Comparison of ENCODE assay signal across 16 mouse cellular contexts in the genomic region with DNA sequence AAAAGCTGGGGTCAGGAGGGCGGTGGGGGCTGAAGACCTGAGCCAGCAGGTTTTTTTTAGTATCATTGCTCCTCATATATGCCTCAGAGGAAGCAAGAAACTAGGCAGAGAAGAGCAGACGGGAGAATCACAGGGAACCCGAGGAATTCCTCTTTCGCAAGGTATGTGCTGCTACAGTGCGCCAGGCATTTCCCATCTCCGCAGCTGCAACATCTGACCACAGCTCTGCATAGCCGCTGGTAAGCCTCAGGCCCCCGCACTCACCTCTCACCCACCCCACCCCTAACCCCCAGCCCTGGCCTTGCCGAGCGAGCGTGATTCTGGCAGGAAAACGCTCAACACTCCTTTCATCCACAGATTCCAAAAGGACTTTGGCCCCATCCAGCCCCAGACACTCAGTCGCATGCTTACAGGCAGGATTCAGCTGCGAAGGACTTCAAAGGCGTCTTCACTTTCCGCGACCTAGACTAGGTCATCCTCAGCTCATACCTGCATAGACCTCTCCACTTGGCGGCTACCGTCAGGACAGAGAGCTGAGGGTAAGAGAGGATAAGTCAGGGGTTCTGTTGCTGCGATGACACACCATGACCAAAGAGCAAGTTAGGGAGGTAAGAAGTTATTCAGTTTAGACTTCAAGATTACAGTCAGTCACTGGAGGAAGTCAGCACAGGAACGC.
DNase-seq lines count a peak whose midpoint lies in the region; ATAC-seq and TF ChIP-seq lines count a peak whose summit lies in the region.
"Had no signal": no experiment of that assay in that cellular context is flagged by ENCODE, and none has a peak within 500 bp of the region (broad histone marks: within the 10 kb centered on the region; RNA-seq: fewer than 3 reads in every experiment).

No protein-coding gene starts in this region.

- no peaks in the 10 kb centered on the region for H3K36me3 ChIP-seq in kidney, embryonic 14.5 days (ENCODE audit: control insufficient read depth, insufficient read depth, low read length)
- H3K36me3 ChIP-seq in embryonic facial prominence, embryonic 14.5 days (ENCODE audit: control insufficient read depth, insufficient read depth, low read length) = no peaks in the 10 kb centered on the region
- H3K36me3 ChIP-seq: embryonic facial prominence, embryonic 13.5 days; liver, embryonic 12.5 days; neural tube, embryonic 13.5 days had no signal

- ATAC-seq in kidney, embryonic 14.5 days (ENCODE audit: low FRiP score, low TSS enrichment) = no peak
- ATAC-seq in embryonic facial prominence, embryonic 14.5 days (ENCODE audit: low read depth) = no peak
- ATAC-seq: liver, embryonic 12.5 days had no signal

- 41% methylated on average over 21 of the region's 21 CpGs for WGBS in kidney, embryonic 14.5 days
- WGBS in embryonic facial prominence, embryonic 14.5 days = 52% methylated on average over 21 of the region's 21 CpGs

- no peak overlapping the region for H3K9ac ChIP-seq in kidney, embryonic 14.5 days (ENCODE audit: low read depth, low read length)
- H3K9ac ChIP-seq in embryonic facial prominence, embryonic 14.5 days (ENCODE audit: low read depth, low read length) = 0 out of 2 replicates have a peak overlapping the region, but pooled peaks have one; percentile 19
- H3K9ac ChIP-seq: embryonic facial prominence, embryonic 13.5 days; hindbrain, embryonic 14.5 days; liver, embryonic 12.5 days; neural tube, embryonic 13.5 days had no signal

- no peak overlapping the region for H3K4me2 ChIP-seq in kidney, embryonic 14.5 days (replicated peaks; ENCODE audit: low read depth, low read length)
- no peak overlapping the region for H3K4me2 ChIP-seq in embryonic facial prominence, embryonic 14.5 days (ENCODE audit: low read depth, low read length)
- H3K4me2 ChIP-seq: embryonic facial prominence, embryonic 13.5 days; hindbrain, embryonic 14.5 days; liver, embryonic 12.5 days; neural tube, embryonic 13.5 days had no signal

- no peak overlapping the region for H3K4me3 ChIP-seq in kidney, embryonic 14.5 days (ENCODE audit: low read length)
- H3K4me3 ChIP-seq in embryonic facial prominence, embryonic 14.5 days (ENCODE audit: low read depth, low read length) = no peak overlapping the region
- H3K4me3 ChIP-seq in layer of hippocampus, adult 2 months = no peak overlapping the region
- H3K4me3 ChIP-seq: embryonic facial prominence, embryonic 13.5 days; liver, embryonic 12.5 days; neural tube, embryonic 13.5 days had no signal

- H3K27me3 ChIP-seq in kidney, embryonic 14.5 days (ENCODE audit: control insufficient read depth, insufficient read depth, low read length) = peaks cover 6% of the 10 kb centered on the region; the same call in 1 of the 2 replicates
- no peaks in the 10 kb centered on the region for H3K27me3 ChIP-seq in embryonic facial prominence, embryonic 14.5 days (replicated peaks; ENCODE audit: control insufficient read depth, insufficient read depth, low read length)
- H3K27me3 ChIP-seq: neural tube, embryonic 13.5 days had no signal

- DNase-seq in embryo, embryonic 11 days = peak; percentile 21
- no peak for DNase-seq in embryo, embryonic 10 days (ENCODE audit: low spot score)
- peak; percentile 17 for DNase-seq in kidney, adult 9 months
- no peak for DNase-seq in embryonic facial prominence, embryonic 14.5 days (ENCODE audit: low spot score)
- DNase-seq in kidney, postnatal 36 days = peak; percentile 14 to 44
- no peak for DNase-seq in Muller cell, postnatal 12 days (ENCODE audit: inconsistent ontology term)
- no peak for DNase-seq in layer of hippocampus, adult 2 months (ENCODE audit: low spot score in 2 of 2)
- DNase-seq: adrenal gland, adult 2 months; cerebellum, adult 11 months; cerebellum, postnatal 25 days; lung, postnatal 10 days had no signal

- TF ChIP-seq CTCF in layer of hippocampus, adult 2 months (conservative IDR thresholded peaks at IDR 0.05) = no peak

- no peaks in the 10 kb centered on the region for H3K9me3 ChIP-seq in kidney, embryonic 14.5 days (ENCODE audit: control insufficient read depth, low read length)
- H3K9me3 ChIP-seq in embryonic facial prominence, embryonic 14.5 days (ENCODE audit: control insufficient read depth, low read length) = no peaks in the 10 kb centered on the region
- H3K9me3 ChIP-seq: embryonic facial prominence, embryonic 13.5 days; liver, embryonic 12.5 days; neural tube, embryonic 13.5 days had no signal

- H3K4me1 ChIP-seq in kidney, embryonic 14.5 days (ENCODE audit: control insufficient read depth, insufficient read depth, low read length) = no peaks in the 10 kb centered on the region
- no peaks in the 10 kb centered on the region for H3K4me1 ChIP-seq in embryonic facial prominence, embryonic 14.5 days (ENCODE audit: control insufficient read depth, insufficient read depth, low read length)
- H3K4me1 ChIP-seq: embryonic facial prominence, embryonic 13.5 days; liver, embryonic 12.5 days had no signal

- H3K27ac ChIP-seq in kidney, embryonic 14.5 days (ENCODE audit: low read depth, low read length) = no peak overlapping the region
- H3K27ac ChIP-seq in embryonic facial prominence, embryonic 14.5 days (replicated peaks; ENCODE audit: low read depth, low read length) = no peak overlapping the region
- no peak overlapping the region for H3K27ac ChIP-seq in layer of hippocampus, adult 2 months
- H3K27ac ChIP-seq: embryonic facial prominence, embryonic 13.5 days; hindbrain, embryonic 14.5 days; liver, embryonic 12.5 days; neural tube, embryonic 13.5 days had no signal

Comparison
In these comparisons a context has a peak if more than half of its experiments do, and no peak if none do; other contexts are left out.
1. DNase-seq: peak in embryo, embryonic 11 days (single experiment), kidney, adult 9 months (single experiment) and kidney, postnatal 36 days (2 of 2); none in embryo, embryonic 10 days (single experiment), embryonic facial prominence, embryonic 14.5 days (single experiment), Muller cell, postnatal 12 days (single experiment) and layer of hippocampus, adult 2 months (0 of 2).